Mouse (Mus musculus) right cerebral cortex, postnatal 4 days (tissue): ENCODE measurements around the gene Aoc2.
"Not testable (repeated sequence)": the region's sequence is repeated elsewhere in the genome, so short reads cannot be mapped to it uniquely, and the experiment has no call there.

Experiments used
- DNase-seq: peaks from one replicate; pipeline ENCODE4 v3.0.0-alpha.2; 2022

Aoc2 gene

DNA sequence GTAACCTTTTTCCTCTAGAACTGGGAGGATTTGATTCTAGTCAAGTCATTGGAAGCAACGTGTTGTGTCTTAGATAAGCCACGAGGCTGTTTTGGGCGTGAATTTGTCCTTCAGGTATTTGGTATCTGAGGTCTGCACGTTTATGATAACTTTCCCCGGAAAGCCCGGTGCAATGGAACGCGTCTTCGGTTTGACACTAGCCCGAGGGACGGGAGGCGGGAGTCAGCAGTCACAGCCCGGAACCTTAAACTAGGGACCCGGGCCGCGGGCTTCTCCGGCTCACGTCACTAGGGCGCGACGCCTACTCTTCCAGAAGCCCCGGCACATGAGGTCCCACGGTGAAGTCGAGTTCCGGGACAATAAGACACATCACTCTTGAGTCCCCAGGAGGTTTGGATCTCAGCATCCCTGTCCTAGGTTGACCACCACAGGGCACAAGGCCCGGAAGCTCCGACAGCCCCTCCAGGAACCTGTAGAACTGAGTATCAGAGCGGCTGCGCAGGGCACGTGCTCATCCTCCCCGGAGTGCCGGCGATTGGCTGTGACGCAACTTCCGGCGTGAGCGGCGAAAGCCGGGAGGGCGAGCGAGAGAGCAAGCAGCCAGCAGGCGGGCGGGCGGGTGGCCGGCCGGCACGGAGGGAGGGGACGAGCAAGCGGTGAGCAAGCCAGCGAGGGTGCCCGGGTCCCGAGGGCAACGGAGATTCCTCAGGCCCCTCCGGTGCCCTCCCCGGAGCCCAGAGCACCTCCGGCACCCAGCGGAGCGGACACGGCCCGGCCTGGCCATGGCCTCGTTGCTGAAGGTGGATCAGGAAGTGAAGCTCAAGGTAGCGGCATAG, 9.0 kb upstream of the Aoc2 start, which contains the start of gene Psme3:
TSS of gene Psme3 (plus strand) at position 549 of the 836 bp plus-strand sequence.
- peak; percentile 90 for DNase-seq

DNA sequence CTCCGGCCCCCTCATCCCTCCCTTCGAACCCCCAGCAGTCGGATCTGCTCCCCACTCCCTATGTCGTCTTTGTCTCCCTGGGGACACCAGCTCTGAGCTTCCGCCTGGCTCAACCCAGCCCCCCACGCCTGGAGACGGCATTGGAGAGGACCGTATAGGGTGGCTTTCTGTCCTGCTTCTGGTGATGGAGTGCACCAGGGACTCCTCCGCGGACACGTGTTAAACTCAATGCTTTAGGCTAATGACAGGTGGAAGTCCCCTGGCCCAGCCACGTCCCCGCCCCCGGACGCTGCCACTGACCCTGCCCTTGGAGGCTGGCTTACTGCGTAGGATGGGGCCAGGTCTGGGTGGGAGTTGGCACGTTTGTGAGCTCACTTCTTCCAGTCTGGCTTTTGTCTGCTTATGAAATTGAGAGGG, 8.4 kb upstream of the Aoc2 start:
- DNase-seq = peak; percentile 33

DNA sequence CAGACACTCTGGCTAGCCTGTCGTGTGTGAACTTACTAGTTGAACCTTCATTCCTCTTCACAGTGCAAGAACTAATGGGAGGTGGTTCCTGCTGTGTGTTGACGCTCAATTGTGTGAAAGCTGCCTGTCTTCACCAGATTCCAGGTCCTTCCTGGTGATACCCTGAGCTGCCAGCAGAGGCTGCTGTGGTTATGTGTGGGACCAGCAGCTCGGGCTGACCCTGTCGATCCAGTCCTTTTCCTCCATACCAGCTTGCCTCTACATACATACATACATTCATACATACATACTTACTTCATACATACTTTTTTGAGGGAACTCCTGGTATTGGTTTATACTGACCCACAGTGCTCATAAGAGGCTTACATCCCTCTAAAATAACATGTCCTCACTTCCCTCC, 1.3 kb upstream of the Aoc2 start:
- peak; percentile 75 for DNase-seq

DNA sequence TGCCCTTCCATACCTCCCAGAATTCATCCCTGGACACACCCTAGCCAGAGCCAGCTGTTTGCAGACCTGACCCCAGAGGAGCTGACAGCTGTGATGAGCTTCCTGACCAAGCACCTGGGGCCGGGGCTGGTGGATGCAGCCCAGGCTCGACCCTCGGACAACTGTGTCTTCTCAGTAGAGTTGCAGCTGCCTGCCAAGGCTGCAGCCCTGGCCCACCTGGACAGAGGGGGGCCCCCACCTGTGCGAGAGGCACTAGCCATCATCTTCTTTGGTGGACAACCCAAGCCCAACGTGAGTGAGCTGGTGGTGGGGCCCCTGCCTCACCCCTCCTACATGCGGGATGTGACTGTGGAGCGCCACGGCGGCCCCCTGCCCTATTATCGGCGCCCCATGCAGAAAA, 338 bp downstream of the Aoc2 start:
- not testable (repeated sequence) for DNase-seq

DNA sequence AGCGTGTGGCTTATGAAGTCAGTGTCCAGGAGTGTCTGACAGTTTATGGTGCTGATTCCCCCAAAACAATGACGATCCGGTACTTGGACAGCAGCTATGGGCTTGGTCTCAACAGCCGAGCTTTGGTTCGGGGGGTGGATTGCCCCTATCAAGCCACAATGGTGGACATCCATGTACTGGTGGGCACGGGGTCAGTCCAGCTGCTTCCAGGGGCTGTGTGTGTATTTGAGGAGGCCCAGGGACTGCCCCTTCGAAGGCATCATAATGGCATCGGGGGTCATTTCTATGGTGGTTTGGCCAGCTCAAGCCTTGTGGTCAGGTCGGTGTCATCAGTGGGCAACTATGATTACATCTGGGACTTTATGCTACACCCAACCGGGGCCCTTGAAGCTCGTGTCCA, 1.3 kb downstream of the Aoc2 start:
- no peak for DNase-seq

DNA sequence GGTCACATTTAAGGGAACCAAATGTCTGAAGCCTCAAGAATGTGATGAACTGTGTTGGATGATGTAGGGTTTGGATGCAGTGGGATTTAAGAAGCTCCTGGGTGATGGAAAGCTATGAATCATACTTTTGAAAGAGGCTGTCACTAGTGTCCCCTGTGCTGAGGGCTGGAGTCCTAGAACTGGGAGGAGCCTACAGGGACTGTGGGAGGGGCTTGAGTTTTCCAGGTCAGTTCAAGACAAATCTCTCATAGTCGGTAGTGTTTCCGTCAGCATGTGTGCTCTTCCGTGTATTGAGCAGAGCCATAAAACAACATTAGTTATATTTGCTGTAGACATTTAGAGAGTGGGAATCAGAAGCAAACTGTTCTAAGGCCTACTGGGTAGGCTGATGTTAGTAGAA, 2.4 kb downstream of the Aoc2 start:
- no peak for DNase-seq

DNA sequence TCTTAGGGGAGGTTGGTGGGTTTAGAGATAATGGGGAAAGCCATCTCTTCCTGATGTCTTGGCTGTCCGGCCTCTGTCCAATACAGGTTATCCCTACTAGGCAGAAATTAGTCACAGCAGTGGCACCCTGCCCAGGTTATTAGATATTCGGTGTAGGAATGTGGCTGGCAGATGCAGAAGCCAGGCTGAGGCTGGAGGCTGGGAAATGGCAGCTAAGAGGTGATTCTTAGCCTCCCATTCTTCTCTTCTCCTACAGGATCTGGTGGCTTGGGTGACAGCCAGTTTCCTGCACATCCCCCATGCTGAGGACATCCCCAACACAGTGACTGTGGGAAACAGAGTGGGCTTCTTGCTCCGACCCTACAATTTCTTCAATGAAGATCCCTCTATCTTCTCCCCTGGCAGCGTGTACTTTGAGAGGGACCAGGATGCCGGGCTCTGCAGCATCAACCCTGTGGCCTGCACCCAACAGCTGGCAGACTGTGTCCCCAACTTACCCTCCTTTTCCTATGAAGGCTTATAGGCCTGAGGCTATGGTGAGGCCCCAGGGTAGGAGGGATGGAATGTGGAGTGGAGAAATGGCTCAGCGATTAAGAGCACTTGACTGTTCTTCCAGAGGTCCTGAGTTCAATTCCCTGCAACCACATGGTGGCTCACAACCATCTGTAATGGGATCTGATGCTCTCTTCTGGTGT, 4.2 kb downstream of the Aoc2 start:
- DNase-seq = no peak

DNA sequence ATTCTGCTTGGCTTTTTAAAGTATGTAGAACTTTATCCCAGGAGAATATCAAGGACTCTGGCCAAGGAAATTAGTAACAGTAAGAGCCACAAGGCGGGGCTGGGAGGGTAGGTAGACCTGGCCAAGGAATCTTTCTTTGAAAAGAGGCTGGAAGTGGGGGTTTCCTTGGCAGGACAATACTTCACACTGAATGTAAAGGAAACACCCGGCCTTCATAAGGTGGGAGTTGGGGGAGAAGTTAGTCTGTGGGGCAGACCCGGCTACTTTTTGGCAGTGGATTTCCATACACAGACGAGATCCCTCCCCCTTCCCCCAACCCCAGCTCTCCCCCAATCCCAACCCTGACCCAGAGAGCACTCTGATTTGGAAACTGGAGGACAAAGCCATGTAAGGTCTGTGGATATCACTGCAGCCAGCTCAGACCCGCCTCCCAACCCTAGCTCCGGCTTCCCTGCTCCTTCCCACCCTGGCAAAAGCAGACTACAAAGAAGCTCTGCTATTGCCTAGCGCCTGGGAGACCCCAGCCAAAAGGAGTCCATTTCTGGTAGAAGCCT, 5.6 kb downstream of the Aoc2 start, which contains the start of gene Aoc3:
TSS of gene Aoc3 (plus strand) at position 235 of the 554 bp plus-strand sequence.
- DNase-seq = no peak

DNA sequence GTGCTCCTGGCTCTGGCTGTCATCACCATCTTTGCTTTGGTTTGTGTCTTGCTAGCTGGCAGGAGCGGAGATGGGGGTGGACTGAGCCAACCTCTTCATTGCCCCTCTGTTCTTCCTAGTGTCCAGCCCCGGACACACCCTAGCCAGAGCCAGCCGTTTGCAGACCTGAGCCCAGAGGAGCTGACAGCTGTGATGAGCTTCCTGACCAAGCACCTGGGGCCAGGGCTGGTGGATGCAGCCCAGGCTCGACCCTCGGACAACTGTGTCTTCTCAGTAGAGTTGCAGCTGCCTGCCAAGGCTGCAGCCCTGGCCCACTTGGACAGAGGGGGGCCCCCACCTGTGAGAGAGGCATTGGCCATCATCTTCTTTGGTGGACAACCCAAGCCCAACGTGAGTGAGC, 6.1 kb downstream of the Aoc2 start:
- DNase-seq = not testable (repeated sequence)

DNA sequence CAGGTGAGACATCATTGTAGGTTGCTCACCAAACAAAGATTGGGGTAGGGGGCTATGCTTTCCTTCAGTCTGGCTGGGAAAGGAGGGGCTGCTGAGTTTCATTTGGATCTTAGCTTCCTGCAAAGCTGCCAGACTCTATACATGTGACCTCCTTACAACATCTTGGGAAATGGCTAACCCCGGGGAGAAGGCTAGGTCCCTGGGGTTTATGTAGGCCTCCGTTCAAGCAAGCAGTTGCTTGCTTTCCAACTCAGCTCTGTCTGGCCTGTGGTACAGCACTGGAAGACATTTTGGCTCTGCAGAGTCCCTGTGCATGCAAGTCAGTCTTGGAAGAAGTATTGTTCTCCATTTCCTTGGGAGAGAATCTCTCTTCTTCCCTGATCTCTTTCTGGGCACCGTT, 7.7 kb downstream of the Aoc2 start:
- no peak for DNase-seq

DNA sequence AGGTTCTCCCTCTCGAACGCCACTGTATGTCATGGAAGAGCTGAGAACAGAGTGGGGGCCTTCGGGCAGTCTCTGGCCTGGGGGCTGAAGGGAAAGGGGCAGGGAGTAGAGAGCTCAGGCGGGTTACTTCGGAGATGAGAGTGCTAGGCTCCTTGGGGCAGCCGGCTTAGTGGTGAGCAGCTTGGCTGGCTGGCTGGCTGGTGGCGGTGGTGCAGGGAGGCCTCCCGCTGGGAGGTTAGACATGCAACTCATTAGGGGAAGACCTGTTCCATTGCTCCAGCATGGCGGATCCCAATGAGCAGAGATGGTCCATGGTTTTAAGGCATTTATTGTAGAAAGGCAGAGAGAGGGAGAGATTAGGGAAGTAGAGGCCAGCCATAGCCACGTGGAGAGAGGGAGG, 9.2 kb downstream of the Aoc2 start:
- no peak for DNase-seq

DNA sequence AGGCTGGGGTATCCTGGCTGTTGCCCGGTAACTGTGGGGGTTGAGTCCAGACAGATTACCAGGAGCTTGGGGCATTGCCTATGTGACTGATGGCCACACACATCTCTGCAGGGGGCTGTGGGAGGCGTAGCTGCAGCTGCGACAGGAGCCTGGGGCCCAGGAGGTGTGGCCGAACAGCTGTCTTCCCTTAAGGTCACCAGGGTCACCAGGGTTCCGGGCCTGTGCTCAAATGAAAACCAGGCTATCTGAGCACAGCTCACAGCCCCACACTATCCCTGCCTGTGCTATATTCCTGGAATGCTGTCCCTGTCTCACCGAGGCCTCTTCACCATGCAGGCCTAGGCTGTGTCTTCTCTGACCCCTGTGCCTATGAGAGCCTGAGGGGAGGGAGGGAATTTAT, 9.7 kb downstream of the Aoc2 start:
- no peak for DNase-seq

DNA sequence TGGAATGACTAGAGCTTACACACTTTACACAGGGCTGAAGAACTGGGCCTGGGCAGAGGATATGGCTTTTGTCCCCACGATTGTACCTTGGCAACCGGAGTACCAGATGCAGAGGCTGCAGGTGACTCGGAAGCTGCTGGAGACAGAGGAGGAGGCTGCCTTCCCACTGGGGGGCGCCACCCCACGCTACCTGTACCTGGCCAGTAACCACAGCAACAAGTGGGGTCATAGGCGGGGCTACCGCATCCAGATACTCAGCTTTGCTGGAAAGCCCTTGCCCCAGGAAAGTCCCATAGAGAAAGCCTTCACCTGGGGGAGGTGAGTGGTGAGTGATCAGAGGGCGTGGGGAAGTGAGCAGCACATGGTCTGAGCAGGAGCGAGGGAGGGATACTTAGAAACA, 10.8 kb downstream of the Aoc2 start:
- no peak for DNase-seq

DNA sequence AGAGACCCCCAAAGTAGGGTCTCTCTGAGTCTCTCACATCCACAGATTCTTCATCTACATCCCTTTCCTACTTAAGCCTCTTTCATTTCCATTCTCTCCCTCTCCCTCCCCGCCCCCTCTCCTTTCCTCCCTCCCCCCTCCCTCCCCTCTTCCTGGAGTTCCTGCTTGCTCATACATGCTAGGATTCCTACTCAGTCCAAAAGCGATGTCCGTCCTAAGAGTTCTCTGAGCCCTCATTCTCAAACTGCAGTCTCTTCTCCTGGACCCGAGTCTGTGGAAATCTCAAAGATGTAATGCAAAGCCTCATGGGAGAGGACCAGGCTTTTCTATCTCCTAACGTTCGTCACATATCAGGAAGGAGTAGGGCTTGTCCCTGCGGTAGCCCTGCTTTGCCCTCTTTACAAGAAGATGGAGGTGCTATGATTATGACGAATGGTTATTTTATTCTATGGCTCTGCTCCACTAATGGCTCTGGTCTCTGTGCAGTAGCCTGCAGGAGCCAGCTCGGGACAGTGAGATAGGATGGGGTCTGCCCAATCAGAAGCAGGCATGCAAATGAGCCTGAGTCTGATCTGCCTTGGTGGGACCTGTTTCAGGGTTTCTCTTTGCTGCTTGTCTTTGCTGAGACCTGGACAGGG, 13.4 kb downstream of the Aoc2 start:
- no peak for DNase-seq

DNA sequence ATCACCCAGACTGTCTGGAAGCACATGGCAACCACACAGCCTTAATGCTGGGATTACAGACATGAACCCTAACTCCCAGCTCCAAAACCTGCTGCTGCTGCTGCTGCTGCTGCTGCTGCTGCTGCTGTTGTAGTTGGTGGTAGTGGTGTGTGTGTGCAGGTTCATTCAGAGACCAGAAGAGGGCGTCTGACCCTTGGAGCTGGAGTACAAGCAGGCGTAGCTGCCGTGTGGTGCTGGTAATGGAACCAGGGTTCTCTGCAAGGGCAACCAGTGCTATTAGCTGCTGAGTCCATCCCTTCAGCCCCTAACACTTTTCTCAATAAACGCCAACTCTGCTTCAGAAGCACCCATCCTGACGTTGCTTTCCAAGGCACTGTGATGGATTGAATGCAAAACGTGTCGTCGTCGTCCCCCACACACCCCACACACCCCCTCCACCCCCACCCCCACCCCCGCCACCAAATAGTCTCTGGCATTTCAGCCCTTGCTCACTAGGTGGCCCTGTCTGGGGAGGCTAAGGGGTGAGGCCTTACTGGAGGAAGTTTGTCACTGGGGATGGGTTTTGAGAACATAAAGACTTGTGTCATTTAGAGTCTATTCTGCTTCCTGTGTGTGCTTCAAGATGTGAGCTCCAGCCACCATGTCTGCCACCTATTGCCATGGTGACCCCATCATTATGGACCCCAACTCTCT, 22.4 kb downstream of the Aoc2 start:
- DNase-seq = no peak

DNA sequence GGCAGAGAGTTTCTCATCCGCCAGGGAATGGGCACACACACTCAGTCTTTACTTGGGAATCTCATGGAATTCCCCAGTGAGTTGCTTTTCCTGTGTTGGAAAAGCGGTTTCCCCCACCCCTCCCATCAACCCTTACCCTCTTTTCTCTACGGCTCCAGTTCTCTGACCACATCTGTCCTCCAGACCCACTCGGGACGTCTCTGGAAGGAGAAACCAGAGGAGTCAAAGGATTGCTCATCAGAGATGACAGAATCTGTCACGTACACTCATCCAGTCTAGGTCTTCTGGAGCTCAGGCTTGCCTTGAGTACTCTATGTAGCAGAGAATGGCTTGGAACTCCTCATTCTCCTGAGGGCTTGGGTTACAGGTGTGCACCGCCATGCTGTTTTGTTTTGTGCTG, 23.9 kb downstream of the Aoc2 start:
- no peak for DNase-seq

DNA sequence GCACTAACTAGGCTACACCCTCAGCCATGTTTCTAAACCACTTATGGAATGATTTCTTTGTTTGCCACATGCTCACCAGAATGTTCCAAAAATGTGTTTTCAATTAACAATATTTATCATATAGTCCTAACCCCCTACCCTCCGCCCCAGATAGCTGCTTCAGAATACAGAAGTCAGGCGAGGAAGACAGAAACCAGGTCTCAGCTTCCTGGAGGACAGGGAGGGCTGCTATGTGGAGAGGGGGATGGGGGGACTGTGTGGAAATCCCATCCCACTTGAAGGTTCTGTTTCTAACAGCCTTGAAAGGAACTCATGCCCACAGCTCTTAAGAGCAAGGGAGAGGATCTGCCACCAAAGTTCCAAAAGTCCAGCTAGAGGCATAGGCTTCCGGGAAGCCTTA, 24.4 kb downstream of the Aoc2 start:
- no peak for DNase-seq

DNA sequence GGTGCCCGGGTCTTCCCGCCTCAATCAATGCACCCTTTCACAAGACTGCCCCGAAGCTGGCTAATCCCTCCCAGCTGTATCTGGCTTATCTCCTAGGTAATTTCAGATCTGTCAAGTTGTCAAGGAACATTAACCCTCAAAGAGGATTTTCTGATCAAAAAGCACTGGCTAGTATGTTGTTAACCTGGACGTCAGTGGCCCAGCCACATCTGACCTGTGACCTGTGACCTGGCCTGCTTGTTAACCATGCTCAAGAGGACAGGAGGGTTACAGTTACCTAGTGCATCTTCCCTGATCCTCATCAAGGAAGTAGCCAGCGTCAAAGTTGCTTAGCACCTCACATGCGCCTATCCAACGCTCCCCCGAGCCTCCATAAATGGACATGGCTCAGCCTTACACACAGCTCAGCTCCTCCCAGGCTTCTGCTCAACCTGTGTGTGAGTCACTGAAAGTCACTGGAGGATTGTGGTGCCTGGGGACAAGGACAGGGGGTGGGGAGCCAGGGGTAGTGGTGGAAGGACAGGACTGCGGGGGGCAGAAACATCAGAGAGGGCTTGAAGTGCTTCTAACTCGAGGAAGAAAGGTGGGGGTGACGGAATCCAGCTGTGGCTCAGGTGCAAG, 26.3 kb downstream of the Aoc2 start:
- no peak for DNase-seq

DNA sequence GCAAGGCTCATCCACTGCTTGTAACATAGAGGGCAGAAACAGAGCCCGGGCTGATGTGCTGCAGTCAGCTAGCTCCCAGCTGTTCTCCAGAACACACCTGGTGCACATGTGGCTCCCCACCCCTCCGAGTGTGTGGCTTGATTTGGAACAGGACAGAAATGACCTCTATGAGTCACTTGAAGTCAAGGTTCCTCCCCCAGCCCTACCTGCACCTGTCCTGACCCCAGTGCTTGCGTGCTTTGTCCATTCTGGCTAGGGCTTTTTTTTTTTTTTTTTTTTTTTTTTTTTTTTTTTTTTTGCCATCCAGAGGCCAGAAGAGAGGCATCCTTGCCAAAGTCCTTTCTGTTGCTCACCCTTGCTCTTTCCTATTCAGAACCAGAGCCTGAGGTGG, 26.9 kb downstream of the Aoc2 start:
- no peak for DNase-seq

DNA sequence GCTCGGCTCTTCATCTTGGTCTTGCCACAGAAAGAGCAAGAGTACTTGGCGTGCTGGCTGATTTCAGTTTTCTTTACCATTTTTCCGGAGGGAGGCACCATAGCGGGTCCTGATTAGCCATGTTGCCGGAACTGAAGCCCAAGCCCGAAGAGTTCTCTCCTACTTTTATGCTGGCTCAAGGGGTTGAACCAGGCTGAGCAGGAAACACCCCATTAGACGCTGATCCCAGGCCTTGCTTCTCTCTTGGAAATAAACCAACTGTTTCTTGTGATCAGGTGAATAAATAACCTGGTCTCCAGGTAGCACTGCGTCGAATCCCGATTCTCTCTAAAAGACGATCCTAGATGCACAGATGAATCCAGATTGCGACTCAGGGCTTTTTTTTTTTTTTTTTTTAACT, 28.6 kb downstream of the Aoc2 start:
- DNase-seq = no peak

DNA sequence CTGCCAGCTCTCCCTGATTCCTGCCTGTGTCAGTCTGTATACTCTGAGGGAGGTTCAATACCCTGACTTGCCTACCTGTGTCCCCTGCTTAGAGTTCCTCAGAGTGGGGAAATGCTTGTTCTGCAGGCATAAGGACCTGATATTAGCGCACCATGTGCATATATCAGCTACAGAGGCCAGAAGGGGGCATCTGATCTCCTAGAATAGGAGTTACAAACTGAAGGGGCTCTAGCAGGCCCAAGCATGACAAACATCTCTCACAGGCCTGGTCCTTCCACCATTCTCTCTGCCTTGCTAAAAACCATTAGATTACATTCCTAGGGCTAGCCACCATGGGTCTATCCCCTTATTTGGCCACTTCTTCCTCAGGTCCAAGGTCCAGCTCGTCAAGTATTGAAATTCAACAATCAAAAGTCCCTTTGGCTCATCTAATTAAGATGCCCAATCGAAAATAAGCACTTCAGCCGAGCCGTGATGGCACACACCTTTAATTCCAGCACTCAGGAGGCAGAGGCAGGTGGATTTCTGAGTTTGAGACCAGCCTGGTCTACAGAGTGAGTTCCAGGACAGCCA, 29.7 kb downstream of the Aoc2 start:
- no peak for DNase-seq

DNA sequence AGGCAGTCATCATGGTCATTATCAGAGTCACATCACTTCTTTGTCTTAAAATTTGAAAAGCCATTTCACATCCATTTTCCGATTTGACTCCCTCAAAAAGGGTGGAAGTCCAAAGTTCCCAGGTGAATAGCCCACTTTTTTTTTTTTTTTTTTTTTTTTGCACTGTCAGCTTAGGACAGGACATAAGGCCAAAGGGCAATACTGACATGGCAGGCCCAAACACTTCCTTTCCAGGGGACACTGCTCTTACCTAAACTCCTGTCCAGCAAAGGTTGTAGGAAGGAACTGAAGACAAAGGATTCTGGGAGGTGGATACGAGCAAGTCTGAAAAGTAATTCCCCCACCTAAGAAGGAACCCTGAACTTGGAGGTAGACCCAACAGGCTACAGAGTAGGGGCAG, 31.1 kb downstream of the Aoc2 start:
- no peak for DNase-seq
